Mouse (Mus musculus) lung, postnatal 0 days (tissue): ENCODE measurements around the gene Ppfia1. TPM values are rescaled to one million over a fixed set of nuclear protein-coding genes. Genes with fewer than 3 reads are reported as not detected.

ENCODE experiments used
- ATAC-seq: fragments of 200-750 bp; cut with Nextera tagmentation; 2 replicates; pipeline ENCODE4 v1.8.0; 2017; ENCODE audit warnings: moderate library complexity
- DNase-seq: peaks from one replicate; pipeline ENCODE4 v3.0.0-alpha.2; 2016; ENCODE audit warnings: low spot score
- H3K27ac ChIP-seq: fragments of 300-500 bp; sonication (generic); 2 replicates; pipeline ENCODE4 v1.5.1; 2014; ENCODE audit warnings: antibody characterized with exemption, mild to moderate bottlenecking, low read length, mixed read lengths
- H3K27me3 ChIP-seq: fragments of 300-500 bp; sonication (generic); replicated peaks from 2 replicates; pipeline ENCODE4 v1.6.1; 2014; ENCODE audit warnings: low read length, mixed read lengths; ENCODE audit not compliant: insufficient read depth
- H3K36me3 ChIP-seq: fragments of 300-500 bp; sonication (generic); 2 replicates; pipeline ENCODE4 v1.6.1; 2014; ENCODE audit warnings: low read length, mixed read lengths; ENCODE audit not compliant: insufficient read depth
- H3K4me1 ChIP-seq: fragments of 300-500 bp; sonication (generic); 2 replicates; pipeline ENCODE4 v1.6.1; 2014; ENCODE audit warnings: antibody characterized with exemption, low read depth, low read length, mixed read lengths; ENCODE audit not compliant: insufficient read depth
- H3K4me2 ChIP-seq: fragments of 300-500 bp; sonication (generic); replicated peaks from 2 replicates; pipeline ENCODE4 v1.6.1; 2014; ENCODE audit warnings: low read depth, mild to moderate bottlenecking, low read length, moderate library complexity, mixed read lengths
- H3K4me3 ChIP-seq: fragments of 300-500 bp; sonication (generic); 2 replicates; pipeline ENCODE4 v1.5.1; 2014; ENCODE audit warnings: low read depth, low read length
- H3K9ac ChIP-seq: fragments of 300-500 bp; sonication (generic); replicated peaks from 2 replicates; pipeline ENCODE4 v1.6.1; 2014; ENCODE audit warnings: low read depth, mild to moderate bottlenecking
- H3K9me3 ChIP-seq: fragments of 300-500 bp; sonication (generic); 2 replicates; pipeline ENCODE4 v1.6.1; 2016; ENCODE audit warnings: low read length, mixed read lengths
- CTCF ChIP-seq: IDR thresholded peaks from 2 replicates; pipeline ENCODE4 v1.5.1; 2016; ENCODE audit warnings: antibody characterized with exemption, mild to moderate bottlenecking
- EP300 ChIP-seq: IDR thresholded peaks from 2 replicates; pipeline ENCODE4 v1.6.1; 2016; ENCODE audit warnings: antibody characterized with exemption, mild to moderate bottlenecking, control low read depth
- WGBS: fragments of 180-500 bp; shearing (Covaris S2); extraction: QIAGEN DNeasy Blood & Tissue Kit; methylation state at CpG from one replicate; pipeline ENCODE4 v1.1.7; 2014; 5-methylcytosine and 5-hydroxymethylcytosine counted together
- polyA plus RNA-seq: library from polyadenylated mRNA; unstranded; fragments of >200 nt; fragmentation: Nextera tagmentation; extraction: Ambion mirVana; gene quantifications from 2 replicates; pipeline ENCODE4 v1.2.1, GENCODE M21; 2015

Ppfia1 gene
- polyA plus RNA-seq, 1 experiment from 2014 or later: 19.7 TPM

DNA sequence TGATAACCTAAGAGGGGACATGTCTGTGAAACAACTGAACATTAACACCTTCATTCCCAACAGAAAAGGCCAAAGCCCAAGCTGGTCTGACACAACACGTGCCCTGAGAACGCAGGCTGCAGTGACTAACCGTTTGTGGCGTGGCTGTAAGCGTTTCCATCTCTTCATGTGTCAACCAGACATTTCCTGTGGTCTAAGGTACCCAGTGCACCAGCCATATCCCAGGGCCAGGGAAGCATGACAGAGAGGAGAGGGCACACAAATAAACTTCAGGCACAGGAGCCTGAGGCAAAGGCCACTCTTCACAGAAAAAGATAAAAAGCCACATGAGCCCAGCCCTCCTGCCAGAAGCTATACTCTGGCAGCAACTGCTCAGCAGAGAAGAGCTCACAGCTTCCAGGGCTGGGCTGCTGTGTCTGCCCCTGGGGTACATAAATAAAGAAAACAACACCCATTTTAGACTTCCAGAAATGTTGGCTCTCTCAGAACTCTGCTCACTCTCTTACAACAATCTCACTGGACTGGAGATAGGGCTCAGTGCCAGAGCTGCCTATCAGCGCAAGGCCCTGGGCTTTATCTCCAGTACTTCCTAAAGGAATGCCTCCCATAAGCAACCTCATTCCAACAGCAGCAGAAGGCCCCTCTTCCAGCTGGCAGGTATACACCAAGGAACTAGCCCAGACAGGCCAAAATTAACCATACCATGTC is 64.3 kb downstream of the Ppfia1 start:
- Histone ChIP-seq H3K4me2 (no peak overlapping the region), H3K9me3 (no peaks in the 10 kb centered on the region), H3K27ac (no peak overlapping the region), H3K36me3 (peaks cover 3% of the 10 kb centered on the region; the same call in 1 of the 2 replicates), H3K4me1 (no peaks in the 10 kb centered on the region), H3K4me3 (no peak overlapping the region), H3K27me3 (no peaks in the 10 kb centered on the region), H3K9ac (no peak overlapping the region)
- peak; percentile 18 for DNase-seq
- ATAC-seq: 0 out of 2 replicates have a peak, but pooled peaks have one; percentile 21
- WGBS: 65% methylated on average over 6 of the region's 6 CpGs
- TF ChIP-seq CTCF (no peak), EP300 (no peak)

DNA sequence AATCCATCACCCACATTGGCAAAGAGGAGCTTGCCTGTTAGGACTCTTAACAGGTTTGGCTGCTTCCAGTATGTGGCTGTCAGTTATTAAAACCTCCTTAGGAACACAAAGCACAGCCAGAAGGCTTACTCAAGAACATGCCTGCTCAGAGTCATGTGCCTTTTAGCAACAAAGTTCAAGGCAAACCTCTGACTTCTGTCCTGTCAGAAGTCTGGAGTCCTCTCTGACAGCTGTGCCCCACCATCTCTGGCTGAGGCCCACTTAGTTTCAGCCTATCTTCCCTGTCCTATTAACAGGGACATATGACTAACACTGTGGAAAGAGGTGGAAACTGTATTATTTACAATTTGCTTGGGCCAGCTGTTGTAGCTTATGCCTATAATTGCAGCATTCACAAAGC is 73.2 kb downstream of the Ppfia1 start:
- no peak for DNase-seq
- no peak for ATAC-seq
- H3K27ac ChIP-seq: no peak overlapping the region
- no peak overlapping the region for H3K9ac ChIP-seq
- H3K9me3 ChIP-seq: no peaks in the 10 kb centered on the region
- TF ChIP-seq EP300: no peak
- no peak for TF ChIP-seq CTCF
- no peaks in the 10 kb centered on the region for H3K4me1 ChIP-seq
- H3K27me3 ChIP-seq: no peaks in the 10 kb centered on the region
- no peak overlapping the region for H3K4me2 ChIP-seq
- H3K4me3 ChIP-seq: no peak overlapping the region
- peaks cover 30% of the 10 kb centered on the region for H3K36me3 ChIP-seq

DNA sequence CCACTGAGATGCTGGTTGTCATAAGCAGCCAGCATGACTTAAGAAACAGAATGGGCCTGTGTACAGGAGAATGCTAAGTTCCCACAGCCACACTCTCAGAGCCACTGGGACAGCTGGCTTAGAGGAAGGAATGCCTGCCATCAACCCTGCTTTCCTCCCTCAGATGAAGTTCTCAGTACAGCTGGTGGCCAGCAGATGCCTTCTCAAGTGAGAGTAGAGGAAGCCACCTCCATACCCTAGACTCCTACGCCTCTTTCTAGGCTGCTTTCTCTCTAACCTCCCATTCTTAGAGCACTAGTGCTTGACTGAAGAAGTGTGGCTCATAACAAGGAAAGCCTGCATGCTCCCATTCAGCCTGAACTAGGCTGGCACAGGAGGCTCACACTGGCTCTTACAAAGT is 74.0 kb downstream of the Ppfia1 start:
- ATAC-seq: no peak
- no peak overlapping the region for H3K4me3 ChIP-seq

DNA sequence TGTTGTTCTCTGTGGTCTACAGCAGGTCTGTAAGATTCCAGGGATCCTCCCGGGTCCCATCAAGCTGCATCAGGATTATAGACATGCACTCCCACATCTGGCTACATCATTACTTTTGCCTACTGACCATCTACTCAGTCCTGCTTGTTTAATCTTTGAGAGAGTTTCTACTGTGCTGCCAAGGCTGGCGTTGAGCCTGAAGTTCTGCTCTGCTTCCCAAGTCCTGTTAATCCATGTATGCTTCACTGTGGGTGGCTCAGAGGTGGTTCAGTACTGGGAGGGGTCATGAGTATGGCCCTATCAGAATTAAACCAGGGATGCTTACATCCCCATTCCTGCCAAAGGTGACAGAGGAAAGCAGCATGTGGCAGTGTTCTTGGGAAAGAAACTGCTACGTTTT is 77.8 kb downstream of the Ppfia1 start:
- 87% methylated on average over 3 of the region's 3 CpGs for WGBS
- Histone ChIP-seq H3K27ac (no peak overlapping the region), H3K4me3 (no peak overlapping the region), H3K4me1 (peaks cover 3% of the 10 kb centered on the region; the same call in 1 of the 2 replicates), H3K36me3 (peaks cover 6% of the 10 kb centered on the region; the same call in 1 of the 2 replicates), H3K9ac (no peak overlapping the region), H3K9me3 (no peaks in the 10 kb centered on the region), H3K27me3 (no peaks in the 10 kb centered on the region), H3K4me2 (no peak overlapping the region)
- TF ChIP-seq CTCF (no peak), EP300 (no peak)
- DNase-seq: no peak
- ATAC-seq: no peak

More for the DNA sequence above, 74.0 kb downstream of the Ppfia1 start:
- 100% methylated on average over 1 of the region's 1 CpGs for WGBS
- Histone ChIP-seq H3K27ac (no peak overlapping the region), H3K9ac (no peak overlapping the region), H3K4me1 (no peaks in the 10 kb centered on the region), H3K4me2 (no peak overlapping the region), H3K27me3 (no peaks in the 10 kb centered on the region), H3K9me3 (no peaks in the 10 kb centered on the region), H3K36me3 (peaks cover 30% of the 10 kb centered on the region)
- TF ChIP-seq EP300 (no peak), CTCF (no peak)
- DNase-seq: no peak

DNA sequence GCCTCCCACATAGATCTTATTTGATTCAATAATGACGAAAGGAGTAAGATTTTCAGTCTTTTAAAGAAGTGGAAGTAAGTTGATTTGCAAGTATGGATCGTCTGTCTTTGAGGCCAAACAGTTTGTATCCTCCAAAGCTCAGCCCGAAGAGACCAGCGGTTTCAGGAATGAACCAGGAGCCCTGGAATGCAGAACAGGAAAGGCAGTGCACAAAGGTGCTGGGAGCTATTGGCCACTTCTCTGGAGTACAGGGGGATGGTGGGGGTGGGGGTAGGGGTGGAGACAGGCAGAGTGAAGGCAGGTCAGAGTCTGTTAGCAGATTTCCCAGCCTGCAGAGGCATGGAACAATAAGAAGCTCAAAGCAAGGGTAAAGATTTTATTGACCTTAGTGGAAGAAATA is 80.0 kb downstream of the Ppfia1 start:
- Histone ChIP-seq H3K4me3 (no peak overlapping the region), H3K9me3 (no peaks in the 10 kb centered on the region), H3K27ac (no peak overlapping the region), H3K4me1 (peaks cover 11% of the 10 kb centered on the region; the same call in 1 of the 2 replicates), H3K4me2 (no peak overlapping the region), H3K27me3 (no peaks in the 10 kb centered on the region), H3K36me3 (peaks cover 3% of the 10 kb centered on the region; the same call in 1 of the 2 replicates), H3K9ac (no peak overlapping the region)
- TF ChIP-seq CTCF (no peak), EP300 (no peak)
- DNase-seq: peak; percentile 24
- 44% methylated on average over 4 of the region's 4 CpGs for WGBS
- no peak for ATAC-seq

DNA sequence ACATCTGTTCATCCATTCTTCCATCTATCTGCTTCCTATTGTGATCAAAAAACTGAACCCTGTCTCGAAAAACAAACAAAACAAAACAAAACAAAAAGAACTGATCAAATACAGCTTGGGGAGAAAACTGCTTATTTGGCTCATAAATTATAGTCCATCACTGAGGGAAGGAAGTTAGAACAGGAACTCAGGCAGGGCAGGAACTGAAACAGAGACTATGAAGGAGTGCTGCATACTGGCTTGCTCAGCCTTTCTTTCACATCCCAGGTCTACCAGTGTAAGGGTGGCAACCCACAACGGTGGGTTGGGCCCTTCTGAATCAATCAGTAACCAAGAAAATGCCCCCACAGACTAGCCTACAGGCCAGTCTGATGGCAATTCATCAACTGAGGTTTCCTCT is 82.4 kb downstream of the Ppfia1 start:
- H3K4me2 ChIP-seq: peak overlapping the region; percentile 87
- ATAC-seq (no peak), DNase-seq (no peak)
- 74% methylated on average over 2 of the region's 2 CpGs for WGBS
- no peaks in the 10 kb centered on the region for H3K36me3 ChIP-seq
- peak overlapping the region; percentile 86 for H3K4me3 ChIP-seq
- no peaks in the 10 kb centered on the region for H3K27me3 ChIP-seq
- peak overlapping the region; percentile 95; the same call in 1 of the 2 replicates for H3K27ac ChIP-seq
- TF ChIP-seq EP300 (no peak), CTCF (no peak)
- peaks cover 14% of the 10 kb centered on the region for H3K4me1 ChIP-seq
- no peaks in the 10 kb centered on the region for H3K9me3 ChIP-seq
- H3K9ac ChIP-seq: peak overlapping the region; percentile 92; the same call in 1 of the 2 replicates
